Mouse (Mus musculus): ENCODE results near the gene Sept4.

- TF ChIP-seq POLR2A (IDR thresholded peaks at IDR 0.05; ENCODE audit: control insufficient read depth, low read depth, low read length) (no peak), CTCF (IDR thresholded peaks at IDR 0.05; ENCODE audit: control insufficient read depth, insufficient read depth, insufficient replicate concordance, low read depth, low read length) (no peak)
These were observed 9.7 kb downstream of the Sept4 start for GRCm38 (mm10) chr11:87578249-87578962.
